In genomic region chr10:42263701-42264100, GRCm38 (mm10) we compare ENCODE assay signal across 17 mouse cellular contexts. TPM values are rescaled to one million over a fixed set of nuclear protein-coding genes. Genes with fewer than 3 reads are reported as not detected.
A peak's percentile ranks its signal among the peaks of the same experiment; 100 is the strongest.
DNase-seq lines count a peak whose midpoint lies in the region; ATAC-seq lines count a peak whose summit lies in the region.
"Had no signal": no experiment of that assay in that cellular context is flagged by ENCODE, and none has a peak within 500 bp of the region (broad histone marks: within the 10 kb centered on the region; RNA-seq: fewer than 3 reads in every experiment).

No protein-coding gene starts in this region.

- H3K4me2 ChIP-seq in kidney, embryonic 14.5 days (replicated peaks; ENCODE audit: low read depth, low read length) = no peak overlapping the region
- H3K4me2 ChIP-seq in liver, embryonic 12.5 days = peak overlapping the region; percentile 14
- H3K4me2 ChIP-seq in liver, embryonic 15.5 days = peak overlapping the region; percentile 61
- H3K4me2 ChIP-seq: embryonic facial prominence, embryonic 15.5 days; forebrain, embryonic 13.5 days; hindbrain, embryonic 15.5 days had no signal

- no peaks in the 10 kb centered on the region for H3K27me3 ChIP-seq in kidney, embryonic 14.5 days (ENCODE audit: control insufficient read depth, insufficient read depth, low read length)
- no peaks in the 10 kb centered on the region for H3K27me3 ChIP-seq in liver, embryonic 12.5 days (replicated peaks)
- H3K27me3 ChIP-seq in liver, embryonic 15.5 days = no peaks in the 10 kb centered on the region
- no peaks in the 10 kb centered on the region for H3K27me3 ChIP-seq in heart, embryonic 10.5 days (ENCODE audit: insufficient read depth, poor library complexity, severe bottlenecking)
- H3K27me3 ChIP-seq: embryonic facial prominence, embryonic 15.5 days; forebrain, embryonic 13.5 days; heart, embryonic 13.5 days; hindbrain, embryonic 15.5 days had no signal

- peak; percentile 18 for DNase-seq in cerebellum, adult 9-11 months
- DNase-seq in cerebellum, postnatal 4 days (ENCODE audit: low spot score in 2 of 2) = no peak
- DNase-seq in kidney, adult 18-20 months = peak; percentile 8
- DNase-seq in heart, embryonic 10.5 days (ENCODE audit: low spot score) = no peak
- no peak for DNase-seq in urinary bladder, postnatal 4 days (ENCODE audit: low spot score in 2 of 2)
- DNase-seq: adrenal gland, postnatal 10 days; cerebellum, adult 11 months; cerebellum, adult 9-10 months; embryo, embryonic 11 days; forebrain, postnatal 0 days had no signal

- H3K4me1 ChIP-seq in kidney, embryonic 14.5 days (ENCODE audit: control insufficient read depth, insufficient read depth, low read length) = 0 out of 2 replicates have a peak, but pooled peaks cover 2% of the 10 kb centered on the region
- H3K4me1 ChIP-seq in liver, embryonic 12.5 days = peaks cover 100% of the 10 kb centered on the region
- peaks cover 97% of the 10 kb centered on the region for H3K4me1 ChIP-seq in liver, embryonic 15.5 days (replicated peaks)
- peaks cover 27% of the 10 kb centered on the region for H3K4me1 ChIP-seq in heart, embryonic 10.5 days
- H3K4me1 ChIP-seq: forebrain, embryonic 13.5 days; hindbrain, embryonic 15.5 days had no signal

- H3K36me3 ChIP-seq in kidney, embryonic 14.5 days (ENCODE audit: control insufficient read depth, insufficient read depth, low read length) = peaks cover 23% of the 10 kb centered on the region
- H3K36me3 ChIP-seq in liver, embryonic 12.5 days = peaks cover 99% of the 10 kb centered on the region
- H3K36me3 ChIP-seq in liver, embryonic 15.5 days (replicated peaks) = peaks cover 93% of the 10 kb centered on the region
- H3K36me3 ChIP-seq in heart, embryonic 10.5 days = peaks cover 29% of the 10 kb centered on the region

- no peak for ATAC-seq in kidney, embryonic 14.5 days (ENCODE audit: low FRiP score, low TSS enrichment)
- ATAC-seq in liver, embryonic 12.5 days = no peak
- ATAC-seq in liver, embryonic 15.5 days (ENCODE audit: insufficient read depth) = no peak
- ATAC-seq: forebrain, embryonic 13.5 days; forebrain, postnatal 0 days had no signal

- no peak overlapping the region for H3K9ac ChIP-seq in kidney, embryonic 14.5 days (ENCODE audit: low read depth, low read length)
- H3K9ac ChIP-seq in liver, embryonic 12.5 days = peak overlapping the region; percentile 53; the same call in 1 of the 2 replicates
- peak overlapping the region; percentile 26; the same call in 1 of the 2 replicates for H3K9ac ChIP-seq in liver, embryonic 15.5 days
- H3K9ac ChIP-seq: embryonic facial prominence, embryonic 15.5 days; forebrain, embryonic 13.5 days; forebrain, postnatal 0 days; heart, embryonic 13.5 days; hindbrain, embryonic 15.5 days had no signal

- 49% methylated on average over 8 of the region's 8 CpGs for WGBS in kidney, embryonic 14.5 days
- 79% methylated on average over 8 of the region's 8 CpGs for WGBS in liver, embryonic 12.5 days (ENCODE audit: insufficient replicate concordance)
- 73% methylated on average over 8 of the region's 8 CpGs for WGBS in liver, embryonic 15.5 days (ENCODE audit: insufficient replicate concordance)
- WGBS in heart, embryonic 10.5 days = 77% methylated on average over 8 of the region's 8 CpGs

- H3K27ac ChIP-seq in kidney, embryonic 14.5 days (ENCODE audit: low read depth, low read length) = no peak overlapping the region
- H3K27ac ChIP-seq in liver, embryonic 12.5 days = peak overlapping the region; percentile 98
- peak overlapping the region; percentile 96 for H3K27ac ChIP-seq in liver, embryonic 15.5 days (replicated peaks)
- no peak overlapping the region for H3K27ac ChIP-seq in heart, embryonic 10.5 days
- H3K27ac ChIP-seq: embryonic facial prominence, embryonic 15.5 days; forebrain, embryonic 13.5 days; heart, embryonic 13.5 days; hindbrain, embryonic 15.5 days had no signal

- H3K9me3 ChIP-seq in kidney, embryonic 14.5 days (ENCODE audit: control insufficient read depth, low read length) = no peaks in the 10 kb centered on the region
- H3K9me3 ChIP-seq in liver, embryonic 12.5 days (replicated peaks) = peaks cover 17% of the 10 kb centered on the region; the same call in 1 of the 2 replicates
- peaks cover 10% of the 10 kb centered on the region; the same call in 1 of the 2 replicates for H3K9me3 ChIP-seq in liver, embryonic 15.5 days (replicated peaks)
- no peaks in the 10 kb centered on the region for H3K9me3 ChIP-seq in heart, embryonic 10.5 days
- H3K9me3 ChIP-seq: embryonic facial prominence, embryonic 15.5 days; forebrain, embryonic 13.5 days; heart, embryonic 13.5 days; hindbrain, embryonic 15.5 days had no signal

- H3K4me3 ChIP-seq in kidney, embryonic 14.5 days (ENCODE audit: low read length) = no peak overlapping the region
- H3K4me3 ChIP-seq in liver, embryonic 12.5 days = no peak overlapping the region
- no peak overlapping the region for H3K4me3 ChIP-seq in liver, embryonic 15.5 days (replicated peaks)
- H3K4me3 ChIP-seq in heart, embryonic 10.5 days = no peak overlapping the region
- H3K4me3 ChIP-seq: embryonic facial prominence, embryonic 15.5 days; forebrain, embryonic 13.5 days; heart, embryonic 13.5 days; hindbrain, embryonic 15.5 days had no signal

RNA-seq across cellular contexts. Expression of gene Foxo3, which starts 12.9 kb away (rescaled TPM):
- polyA plus RNA-seq in kidney, embryonic 14.5 days (2014; fragmentation: Nextera tagmentation; extraction: Ambion mirVana) = 8.2 and 10.2 TPM in 2 replicates
- 16.9 and 17.9 TPM in 2 replicates for polyA plus RNA-seq in liver, embryonic 12.5 days (2016; fragmentation: Nextera tagmentation; extraction: Ambion mirVana)
- 15.1 and 15.9 TPM in 2 replicates for polyA plus RNA-seq in liver, embryonic 15.5 days (2015; fragmentation: Nextera tagmentation; extraction: Ambion mirVana)
- 3.4 and 4.3 TPM in 2 replicates for polyA plus RNA-seq in heart, embryonic 10.5 days (2016; fragmentation: Nextera tagmentation; extraction: Ambion mirVana)

Comparison
In these comparisons a context has a peak if more than half of its experiments do, and no peak if none do; other contexts are left out.
1. DNase-seq: peak in cerebellum, adult 9-11 months (single experiment) and kidney, adult 18-20 months (single experiment); none in cerebellum, postnatal 4 days (0 of 2), heart, embryonic 10.5 days (single experiment) and urinary bladder, postnatal 4 days (0 of 2).
2. H3K27ac ChIP-seq: peak in liver, embryonic 12.5 days (single experiment) and liver, embryonic 15.5 days (single experiment); none in kidney, embryonic 14.5 days (single experiment) and heart, embryonic 10.5 days (single experiment).